28 mouse cellular contexts compared by ENCODE assay signal in genomic region chr2:74414721-74415120, GRCm38 (mm10).
"Had no signal": no experiment of that assay in that cellular context is flagged by ENCODE, and none has a peak within 500 bp of the region (broad histone marks: within the 10 kb centered on the region; RNA-seq: fewer than 3 reads in every experiment).

No protein-coding gene starts in this region.

- ATAC-seq: forebrain, embryonic 13.5 days; forebrain, embryonic 14.5 days; forebrain, embryonic 15.5 days; forebrain, embryonic 16.5 days; forebrain, postnatal 0 days had no signal

- H3K27me3 ChIP-seq: embryonic facial prominence, embryonic 12.5 days; embryonic facial prominence, embryonic 13.5 days; embryonic facial prominence, embryonic 15.5 days; forebrain, embryonic 13.5 days; forebrain, embryonic 15.5 days had no signal

- DNase-seq: cerebellum, adult 2 months; cerebellum, adult 8-10 months; cerebellum, adult 9-10 months; cerebellum, adult 9-11 months; cerebellum, postnatal 10 days; cerebellum, postnatal 14 days; cerebellum, postnatal 25 days; cerebellum, postnatal 36 days; embryo, embryonic 11 days; forebrain, postnatal 0 days; gastrocnemius, adult 2 months; gastrocnemius, postnatal 10 days; gastrocnemius, postnatal 14 days; gastrocnemius, postnatal 25 days; gastrocnemius, postnatal 36 days; heart, adult 18-20 months; heart, adult 2 months had no signal

- H3K27ac ChIP-seq: embryonic facial prominence, embryonic 10.5 days; embryonic facial prominence, embryonic 12.5 days; embryonic facial prominence, embryonic 13.5 days; embryonic facial prominence, embryonic 15.5 days; forebrain, embryonic 10.5 days; forebrain, embryonic 12.5 days; forebrain, embryonic 13.5 days; forebrain, embryonic 15.5 days; gastrocnemius, adult 2 months; heart, adult 2 months had no signal

- H3K4me1 ChIP-seq: embryonic facial prominence, embryonic 10.5 days; embryonic facial prominence, embryonic 12.5 days; embryonic facial prominence, embryonic 13.5 days; embryonic facial prominence, embryonic 15.5 days had no signal

- H3K4me2 ChIP-seq: embryonic facial prominence, embryonic 12.5 days; embryonic facial prominence, embryonic 13.5 days; embryonic facial prominence, embryonic 15.5 days; forebrain, embryonic 12.5 days; forebrain, embryonic 13.5 days; forebrain, embryonic 15.5 days had no signal

- H3K36me3 ChIP-seq: embryonic facial prominence, embryonic 10.5 days; embryonic facial prominence, embryonic 12.5 days; embryonic facial prominence, embryonic 13.5 days; embryonic facial prominence, embryonic 15.5 days; forebrain, embryonic 10.5 days; forebrain, embryonic 12.5 days; forebrain, embryonic 15.5 days had no signal

- H3K9ac ChIP-seq: embryonic facial prominence, embryonic 12.5 days; embryonic facial prominence, embryonic 13.5 days; embryonic facial prominence, embryonic 15.5 days; forebrain, embryonic 12.5 days; forebrain, embryonic 13.5 days; forebrain, embryonic 15.5 days; forebrain, postnatal 0 days had no signal

- H3K9me3 ChIP-seq: embryonic facial prominence, embryonic 10.5 days; embryonic facial prominence, embryonic 12.5 days; embryonic facial prominence, embryonic 13.5 days; embryonic facial prominence, embryonic 15.5 days; forebrain, embryonic 10.5 days; forebrain, embryonic 12.5 days; forebrain, embryonic 13.5 days; forebrain, embryonic 15.5 days had no signal

- H3K4me3 ChIP-seq: embryonic facial prominence, embryonic 10.5 days; embryonic facial prominence, embryonic 12.5 days; embryonic facial prominence, embryonic 13.5 days; embryonic facial prominence, embryonic 15.5 days; erythroblast, embryonic 14.5 days; forebrain, embryonic 10.5 days; forebrain, embryonic 12.5 days; forebrain, embryonic 13.5 days; forebrain, embryonic 15.5 days; gastrocnemius, adult 2 months; heart, adult 2 months had no signal
